Mouse (Mus musculus): ENCODE measurements at regions not wholly inside any gene's neighbourhood (a gene's known extent, or its start where the extent isn't known, plus 50 kb on each side); places are given as distances from the start of the nearest gene placed in this dataset.

GRCm38 (mm10) chr10:53482919-53483318, 103.2 kb upstream of the Cep85l start:
- Histone ChIP-seq H3K36me3 (ENCODE audit: control insufficient read depth, insufficient read depth) (no peaks in the 10 kb centered on the region), H3K79me2 (ENCODE audit: control insufficient read depth, insufficient read depth) (no peaks in the 10 kb centered on the region), H3K27me3 (ENCODE audit: control insufficient read depth, insufficient read depth, insufficient read length) (no peaks in the 10 kb centered on the region), H3K4me3 (no peak overlapping the region), H3ac (ENCODE audit: control insufficient read depth, insufficient read length) (no peak overlapping the region), H3K4me2 (ENCODE audit: low read depth) (no peak overlapping the region)
- TF ChIP-seq MYOD1 (IDR thresholded peaks at IDR 0.05; ENCODE audit: control insufficient read depth in 1 of 3, insufficient read length in 2 of 3, low read depth in 2 of 3) (no peak), REST (IDR thresholded peaks at IDR 0.05; ENCODE audit: insufficient read depth, insufficient read length) (no peak), POLR2A (IDR thresholded peaks at IDR 0.05; ENCODE audit: insufficient read length, low read depth) (no peak), USF1 (IDR thresholded peaks at IDR 0.05; ENCODE audit: low read depth) (no peak), MAX (IDR thresholded peaks at IDR 0.05; ENCODE audit: low read depth) (no peak), SRF (IDR thresholded peaks at IDR 0.05; ENCODE audit: control insufficient read depth, insufficient read length, low read depth) (no peak), TCF3 (IDR thresholded peaks at IDR 0.05; ENCODE audit: insufficient read length, low read depth) (no peak), CEBPB (IDR thresholded peaks at IDR 0.05; ENCODE audit: insufficient read depth, poor library complexity, severe bottlenecking) (no peak), POLR2AphosphoS2 (IDR thresholded peaks at IDR 0.05; ENCODE audit: insufficient read length, low read depth) (no peak), E2F4 (IDR thresholded peaks at IDR 0.05; ENCODE audit: insufficient read depth) (no peak), MYOG (IDR thresholded peaks at IDR 0.05; ENCODE audit: control insufficient read depth in 1 of 3, insufficient read depth in 1 of 3, insufficient read length in 2 of 3, low read depth in 2 of 3) (no peak), TCF12 (IDR thresholded peaks at IDR 0.05; ENCODE audit: insufficient read depth, poor library complexity, severe bottlenecking) (no peak)

- H3K4me3 ChIP-seq = no peak overlapping the region
- no peak for TF ChIP-seq POLR2AphosphoS2 (IDR thresholded peaks at IDR 0.05; ENCODE audit: insufficient read length, low read depth)
- TF ChIP-seq SRF (IDR thresholded peaks at IDR 0.05; ENCODE audit: control insufficient read depth, insufficient read length, low read depth) = no peak
- no peak for TF ChIP-seq MAX (IDR thresholded peaks at IDR 0.05; ENCODE audit: low read depth)
- no peak for TF ChIP-seq CEBPB (IDR thresholded peaks at IDR 0.05; ENCODE audit: insufficient read depth, poor library complexity, severe bottlenecking)
- TF ChIP-seq E2F4 (IDR thresholded peaks at IDR 0.05; ENCODE audit: insufficient read depth) = no peak
These were observed 90.5 kb upstream of the Cep85l start for GRCm38 (mm10) chr10:53470200-53470599.

GRCm38 (mm10) chr10:53469611-53470010, 89.9 kb upstream of the Cep85l start:
- Histone ChIP-seq H3K36me3 (ENCODE audit: control insufficient read depth, insufficient read depth) (no peaks in the 10 kb centered on the region), H3ac (ENCODE audit: control insufficient read depth, insufficient read length) (no peak overlapping the region), H3K27me3 (ENCODE audit: control insufficient read depth, insufficient read depth, insufficient read length) (no peaks in the 10 kb centered on the region), H3K4me2 (ENCODE audit: low read depth) (no peak overlapping the region), H3K79me2 (ENCODE audit: control insufficient read depth, insufficient read depth) (no peaks in the 10 kb centered on the region), H3K4me3 (no peak overlapping the region)
- TF ChIP-seq MAX (IDR thresholded peaks at IDR 0.05; ENCODE audit: low read depth) (no peak), TCF3 (IDR thresholded peaks at IDR 0.05; ENCODE audit: insufficient read length, low read depth) (peak; percentile 75), E2F4 (IDR thresholded peaks at IDR 0.05; ENCODE audit: insufficient read depth) (no peak), MYOD1 (IDR thresholded peaks at IDR 0.05; ENCODE audit: control insufficient read depth in 1 of 3, insufficient read length in 2 of 3, low read depth in 2 of 3) (peak; percentile 15 to 82 (median 73)), MYOG (IDR thresholded peaks at IDR 0.05; ENCODE audit: control insufficient read depth in 1 of 3, insufficient read depth in 1 of 3, insufficient read length in 2 of 3, low read depth in 2 of 3) (peak; percentile 54 to 88 (median 68)), POLR2AphosphoS2 (IDR thresholded peaks at IDR 0.05; ENCODE audit: insufficient read length, low read depth) (no peak)

More at GRCm38 (mm10) chr10:53470200-53470599, 90.5 kb upstream of the Cep85l start:
- H3ac ChIP-seq (ENCODE audit: control insufficient read depth, insufficient read length) = no peak overlapping the region
- H3K4me2 ChIP-seq (ENCODE audit: low read depth) = no peak overlapping the region
- no peaks in the 10 kb centered on the region for H3K36me3 ChIP-seq (ENCODE audit: control insufficient read depth, insufficient read depth)
- no peaks in the 10 kb centered on the region for H3K79me2 ChIP-seq (ENCODE audit: control insufficient read depth, insufficient read depth)
- no peaks in the 10 kb centered on the region for H3K27me3 ChIP-seq (ENCODE audit: control insufficient read depth, insufficient read depth, insufficient read length)

GRCm38 (mm10) chr10:53468293-53468545, 88.5 kb upstream of the Cep85l start:
- Histone ChIP-seq H3K4me3 (no peak overlapping the region), H3ac (ENCODE audit: control insufficient read depth, insufficient read length) (no peak overlapping the region), H3K27me3 (ENCODE audit: control insufficient read depth, insufficient read depth, insufficient read length) (no peaks in the 10 kb centered on the region), H3K4me2 (ENCODE audit: low read depth) (no peak overlapping the region), H3K79me2 (ENCODE audit: control insufficient read depth, insufficient read depth) (no peaks in the 10 kb centered on the region), H3K36me3 (ENCODE audit: control insufficient read depth, insufficient read depth) (no peaks in the 10 kb centered on the region)
- no peak for TF ChIP-seq MYOD1 (IDR thresholded peaks at IDR 0.05; ENCODE audit: control insufficient read depth in 1 of 3, insufficient read length in 2 of 3, low read depth in 2 of 3)
- TF ChIP-seq POLR2AphosphoS2 (IDR thresholded peaks at IDR 0.05; ENCODE audit: insufficient read length, low read depth) = no peak
- TF ChIP-seq TCF3 (IDR thresholded peaks at IDR 0.05; ENCODE audit: insufficient read length, low read depth) = no peak
- no peak for TF ChIP-seq E2F4 (IDR thresholded peaks at IDR 0.05; ENCODE audit: insufficient read depth)
- TF ChIP-seq TCF12 (IDR thresholded peaks at IDR 0.05; ENCODE audit: insufficient read depth, poor library complexity, severe bottlenecking) = no peak
- TF ChIP-seq MYOG (IDR thresholded peaks at IDR 0.05; ENCODE audit: control insufficient read depth in 1 of 3, insufficient read depth in 1 of 3, insufficient read length in 2 of 3, low read depth in 2 of 3) = no peak
- TF ChIP-seq USF1 (IDR thresholded peaks at IDR 0.05; ENCODE audit: low read depth) = no peak
- no peak for TF ChIP-seq REST (IDR thresholded peaks at IDR 0.05; ENCODE audit: insufficient read depth, insufficient read length)
- TF ChIP-seq SRF (IDR thresholded peaks at IDR 0.05; ENCODE audit: control insufficient read depth, insufficient read length, low read depth) = no peak
- TF ChIP-seq POLR2A (IDR thresholded peaks at IDR 0.05; ENCODE audit: insufficient read length, low read depth) = no peak
- TF ChIP-seq MAX (IDR thresholded peaks at IDR 0.05; ENCODE audit: low read depth) = no peak
- TF ChIP-seq CEBPB (IDR thresholded peaks at IDR 0.05; ENCODE audit: insufficient read depth, poor library complexity, severe bottlenecking) = no peak

GRCm38 (mm10) chr10:53467472-53468292, 87.9 kb upstream of the Cep85l start:
- H3K4me2 ChIP-seq (ENCODE audit: low read depth) = no peak overlapping the region
- no peaks in the 10 kb centered on the region for H3K79me2 ChIP-seq (ENCODE audit: control insufficient read depth, insufficient read depth)
- no peaks in the 10 kb centered on the region for H3K36me3 ChIP-seq (ENCODE audit: control insufficient read depth, insufficient read depth)

More at GRCm38 (mm10) chr10:53467472-53468292, 87.9 kb upstream of the Cep85l start:
- no peak overlapping the region for H3K4me3 ChIP-seq
- TF ChIP-seq MYOG (IDR thresholded peaks at IDR 0.05; ENCODE audit: control insufficient read depth in 1 of 3, insufficient read depth in 1 of 3, insufficient read length in 2 of 3, low read depth in 2 of 3) (peak in 1 of 3 experiments; percentile 64), MYOD1 (IDR thresholded peaks at IDR 0.05; ENCODE audit: control insufficient read depth in 1 of 3, insufficient read length in 2 of 3, low read depth in 2 of 3) (peak in 1 of 3 experiments; percentile 37), MAX (IDR thresholded peaks at IDR 0.05; ENCODE audit: low read depth) (no peak)
- H3K27me3 ChIP-seq (ENCODE audit: control insufficient read depth, insufficient read depth, insufficient read length) = no peaks in the 10 kb centered on the region
- H3ac ChIP-seq (ENCODE audit: control insufficient read depth, insufficient read length) = no peak overlapping the region

Data from myocyte (in vitro differentiated cells).